Mouse (Mus musculus): ENCODE measurements around the gene Hdgf.
"Not testable (repeated sequence)": the region's sequence is repeated elsewhere in the genome, so short reads cannot be mapped to it uniquely, and the experiment has no call there.

Gene Hdgf

DNA sequence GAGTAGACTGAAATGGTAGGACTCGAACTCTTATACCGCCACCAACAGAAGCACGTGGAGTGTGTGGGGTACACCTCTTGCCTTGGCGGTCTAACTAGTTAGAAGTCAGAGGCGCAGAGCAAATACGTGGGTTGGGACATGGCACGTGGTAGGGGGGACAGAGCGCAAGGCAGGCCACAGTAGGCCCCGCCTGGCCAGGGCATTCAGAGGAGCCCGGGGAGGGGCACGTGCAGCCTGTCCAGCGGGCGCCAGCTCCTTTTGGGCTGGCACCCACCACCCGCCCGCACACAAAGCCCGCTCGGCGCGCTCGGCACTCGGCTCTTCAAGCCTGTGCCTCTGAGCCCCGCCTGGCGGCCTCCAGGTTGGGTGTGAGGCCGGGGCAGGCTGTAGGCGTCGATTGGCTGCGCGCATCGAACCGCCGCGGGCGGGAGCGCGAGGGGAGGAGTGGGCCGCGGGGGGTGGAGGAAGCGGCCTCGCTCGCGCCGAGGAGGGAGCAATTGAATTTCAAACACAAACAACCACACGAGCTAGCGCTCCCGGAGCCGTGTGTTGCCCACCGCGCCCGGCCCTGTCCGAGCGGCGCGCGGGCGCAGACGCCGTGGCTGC, at the start of gene Hdgf:
Gene Hdgf (plus strand): TSS at position 442 of the 606 bp plus-strand sequence.
- peak; percentile 74 for DNase-seq (ENCODE audit: extremely low spot score, low read depth, low spot score)

DNA sequence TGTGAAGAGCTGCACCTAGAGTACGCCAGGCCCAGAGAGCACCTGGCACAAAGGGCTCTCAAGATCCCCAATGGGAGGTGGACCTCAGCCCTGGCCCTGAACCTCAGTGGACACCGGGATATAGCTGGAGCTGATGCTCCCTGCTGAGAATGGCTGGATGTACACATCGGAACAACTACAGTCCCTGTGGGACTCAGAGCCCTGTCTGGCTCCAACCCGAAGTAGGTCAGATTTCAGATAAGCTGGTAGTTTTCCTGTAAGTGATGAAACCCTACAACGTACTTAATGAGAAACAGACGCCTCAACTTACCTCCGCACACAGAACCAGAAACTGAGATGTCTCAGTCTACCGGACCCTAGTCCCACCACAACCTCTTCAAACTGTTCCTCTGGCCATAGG, 48.5 kb upstream of the Hdgf start:
- DNase-seq (ENCODE audit: extremely low spot score, low read depth, low spot score), result no peak

DNA sequence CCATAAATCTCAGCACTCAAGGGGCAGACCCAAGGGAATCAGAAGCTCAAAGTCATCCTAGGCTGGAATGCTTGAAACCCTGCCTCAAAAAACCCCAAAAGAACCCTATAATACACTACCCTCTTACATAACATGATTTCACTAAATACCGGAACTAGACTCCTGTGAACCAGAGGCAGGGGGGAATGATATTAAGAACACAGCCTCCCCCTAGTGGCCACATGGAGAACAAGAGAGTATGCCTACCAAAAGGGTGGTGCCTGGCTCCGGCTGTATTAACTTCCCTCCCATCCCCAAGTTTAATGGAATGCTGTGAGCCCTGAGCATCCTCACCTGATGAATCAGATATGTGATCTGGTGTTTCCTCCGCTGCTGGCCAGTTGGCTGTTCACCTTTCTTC, 46.3 kb upstream of the Hdgf start:
- DNase-seq (ENCODE audit: extremely low spot score, low read depth, low spot score), result peak; percentile 33

DNA sequence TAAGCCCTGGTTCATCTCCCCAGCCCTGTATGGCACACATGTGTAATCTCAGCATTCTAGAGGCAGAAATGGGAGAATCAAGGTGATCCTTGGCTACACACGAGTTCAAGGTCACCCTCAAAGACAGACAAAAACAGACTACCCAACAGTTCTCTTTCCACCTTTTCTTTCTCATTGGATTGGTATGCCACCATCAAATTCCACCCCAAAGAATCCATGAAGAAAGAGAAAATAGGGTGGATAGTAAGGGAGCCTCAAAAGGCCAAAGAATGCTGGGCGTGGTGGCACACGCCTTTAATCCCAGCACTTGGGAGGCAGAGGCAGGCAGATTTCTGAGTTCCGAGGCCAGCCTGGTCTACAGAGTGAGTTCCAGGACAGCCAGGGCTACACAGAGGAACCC, 42.0 kb upstream of the Hdgf start:
- not testable (repeated sequence) for DNase-seq (ENCODE audit: extremely low spot score, low read depth, low spot score)

DNA sequence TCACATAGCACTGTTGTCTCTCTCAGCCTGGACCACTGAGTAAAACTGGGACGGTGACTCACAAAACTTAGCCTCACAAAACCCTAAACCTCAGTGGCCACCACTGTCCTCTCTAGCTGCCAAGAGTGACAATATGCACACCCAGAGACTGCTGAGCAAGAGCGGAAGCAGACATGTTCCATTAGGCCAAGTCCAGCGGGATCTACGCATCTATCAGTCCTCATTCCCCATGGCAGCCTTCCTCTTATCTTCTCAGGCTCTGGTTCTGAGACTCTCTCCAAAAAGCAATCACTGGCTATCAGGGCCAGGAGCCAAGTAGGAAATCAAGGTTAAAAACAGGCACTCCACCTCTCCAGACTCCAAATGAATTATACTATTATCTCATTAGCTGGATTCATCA, 28.4 kb upstream of the Hdgf start:
- DNase-seq (ENCODE audit: extremely low spot score, low read depth, low spot score), result no peak

DNA sequence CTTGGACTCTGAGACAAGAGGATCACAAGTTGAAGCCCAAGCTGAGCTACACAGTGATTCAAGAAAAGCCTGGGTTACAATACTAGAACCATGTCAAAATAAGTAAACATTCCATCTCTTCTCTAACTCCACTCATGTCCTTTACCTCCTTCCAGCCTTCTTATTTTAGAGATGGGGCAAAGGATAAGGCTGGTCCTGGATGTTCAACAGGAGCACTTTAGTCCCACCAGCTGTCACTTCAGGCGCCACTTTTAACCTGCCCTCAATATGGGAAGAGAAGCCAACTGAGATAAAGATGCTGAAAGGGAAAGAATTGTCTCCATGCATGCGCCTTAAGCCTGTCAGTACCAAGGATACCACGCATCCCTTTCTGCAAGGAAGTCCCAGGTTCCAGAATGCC, 21.8 kb upstream of the Hdgf start:
- DNase-seq (ENCODE audit: extremely low spot score, low read depth, low spot score), result no peak

DNA sequence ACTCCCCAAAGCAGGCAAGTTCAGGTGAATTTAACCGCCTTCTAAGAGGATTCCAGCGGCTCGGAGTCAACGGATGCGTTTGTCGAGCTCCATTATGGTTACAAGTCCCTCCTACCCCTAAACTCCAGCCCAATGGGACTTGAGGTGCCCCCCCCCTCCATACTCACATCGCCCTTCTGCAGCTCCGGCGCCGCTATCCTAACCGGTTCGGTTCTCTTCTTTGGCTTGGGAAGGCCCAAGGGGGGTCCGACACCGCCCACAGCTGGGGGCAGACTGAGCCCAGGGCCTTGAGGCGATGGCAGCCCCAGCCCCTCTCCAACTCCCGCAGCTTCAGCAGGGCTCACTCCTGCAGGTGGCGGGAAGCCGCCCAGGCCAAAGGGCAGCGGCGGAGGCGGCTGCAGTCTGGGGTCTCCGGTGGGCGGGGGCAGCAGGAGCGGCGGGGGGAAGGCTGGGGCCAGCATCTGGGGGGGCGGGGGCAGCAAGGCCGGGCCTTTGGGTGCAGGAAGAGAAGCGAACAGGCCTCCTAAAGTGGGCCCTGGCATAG, 21.3 kb upstream of the Hdgf start:
- DNase-seq (ENCODE audit: extremely low spot score, low read depth, low spot score), result no peak

DNA sequence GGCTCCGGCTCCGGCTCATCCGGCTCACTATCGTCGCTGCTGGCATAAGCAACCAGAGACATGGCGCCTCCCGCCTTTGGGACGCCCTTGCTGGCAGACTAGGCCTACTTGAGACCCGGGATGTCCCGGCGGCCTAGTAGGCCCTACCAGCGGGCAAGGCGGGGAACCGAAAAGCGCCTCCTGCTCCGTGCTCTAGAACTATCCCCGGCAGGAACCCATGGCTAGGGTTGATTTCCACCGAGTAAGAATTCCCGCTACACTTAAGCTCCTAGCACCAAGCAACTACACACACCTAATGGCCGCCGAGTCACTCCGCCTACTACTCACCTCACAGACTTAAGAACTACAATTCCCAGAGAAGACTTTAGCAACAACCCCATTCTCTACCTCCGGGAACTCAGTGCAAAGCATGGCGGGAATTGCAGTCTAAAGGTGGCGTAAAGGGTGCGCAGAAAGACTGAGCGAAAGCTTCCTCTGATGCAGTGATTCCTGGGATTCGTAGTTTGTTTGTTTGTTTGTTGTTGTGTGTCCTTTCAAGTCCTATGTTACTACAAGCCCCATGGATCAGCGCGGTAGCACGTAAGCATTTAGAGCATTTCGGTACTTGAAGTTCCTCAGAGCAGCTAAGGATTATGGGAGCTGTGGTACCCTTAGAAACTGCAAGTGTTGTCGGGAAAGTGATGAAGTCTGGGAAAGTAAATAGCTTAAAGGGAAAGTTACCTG, 20.7 kb upstream of the Hdgf start, which contains the start of gene Prcc:
Gene Prcc (minus strand): TSS at position 328 of the 723 bp plus-strand sequence.
- peak; percentile 99 for DNase-seq (ENCODE audit: extremely low spot score, low read depth, low spot score)

DNA sequence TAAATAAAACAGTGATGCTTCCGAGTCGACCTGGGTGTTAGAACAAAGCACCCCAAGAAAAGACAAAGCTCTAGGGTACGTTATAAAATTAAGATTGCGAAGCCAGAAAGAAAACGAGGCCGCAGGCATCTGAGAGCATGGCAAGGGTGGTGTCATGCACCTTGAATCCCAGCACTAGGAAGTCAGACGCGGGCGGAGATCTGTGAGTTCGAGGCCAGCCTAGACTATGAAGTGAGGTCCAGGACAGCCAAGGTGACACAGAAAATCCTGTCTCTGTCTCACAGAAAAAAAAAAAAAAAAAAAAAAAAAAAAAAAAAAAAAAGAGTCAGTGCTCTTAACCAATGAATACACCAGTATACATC, 20.1 kb upstream of the Hdgf start:
- no peak for DNase-seq (ENCODE audit: extremely low spot score, low read depth, low spot score)

DNA sequence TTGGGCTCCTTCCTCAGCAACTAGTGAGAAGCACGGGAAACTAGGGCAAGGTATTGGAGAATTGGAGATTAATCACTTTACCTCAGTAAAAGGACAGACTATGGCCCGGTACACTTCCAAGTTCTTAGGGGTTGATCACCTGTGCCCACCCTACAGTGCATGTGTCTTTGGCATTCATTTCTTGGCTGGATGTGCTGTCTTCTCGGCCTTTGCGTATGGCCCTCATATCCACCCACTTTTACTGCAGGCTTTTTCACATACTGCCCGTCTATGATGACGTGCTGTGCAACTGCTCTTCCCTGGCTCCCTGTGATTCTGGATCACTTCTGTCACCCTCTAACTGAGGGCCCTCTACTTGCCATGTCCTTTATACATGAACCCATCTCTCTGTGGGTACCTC, 19.7 kb upstream of the Hdgf start:
- no peak for DNase-seq (ENCODE audit: extremely low spot score, low read depth, low spot score)

DNA sequence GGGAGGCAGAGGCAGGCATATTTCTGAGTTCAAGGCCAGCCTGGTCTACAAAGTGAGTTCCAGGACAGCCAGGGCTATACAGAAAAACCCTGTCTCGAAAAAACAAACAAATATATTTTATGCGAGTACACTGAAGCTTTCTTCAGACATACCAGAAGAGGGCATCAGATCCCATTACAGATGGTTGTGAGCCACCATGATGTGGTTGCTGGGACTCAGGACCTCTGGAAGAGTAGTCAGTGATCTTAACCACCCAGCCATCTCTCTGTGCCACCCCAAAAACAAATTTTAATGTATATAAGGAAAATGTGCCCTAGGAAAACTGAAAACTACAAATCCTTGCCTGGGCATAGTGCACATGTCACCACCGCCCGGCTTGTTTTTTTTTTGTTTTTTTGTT, 18.7 kb upstream of the Hdgf start:
- DNase-seq (ENCODE audit: extremely low spot score, low read depth, low spot score), result not testable (repeated sequence)

DNA sequence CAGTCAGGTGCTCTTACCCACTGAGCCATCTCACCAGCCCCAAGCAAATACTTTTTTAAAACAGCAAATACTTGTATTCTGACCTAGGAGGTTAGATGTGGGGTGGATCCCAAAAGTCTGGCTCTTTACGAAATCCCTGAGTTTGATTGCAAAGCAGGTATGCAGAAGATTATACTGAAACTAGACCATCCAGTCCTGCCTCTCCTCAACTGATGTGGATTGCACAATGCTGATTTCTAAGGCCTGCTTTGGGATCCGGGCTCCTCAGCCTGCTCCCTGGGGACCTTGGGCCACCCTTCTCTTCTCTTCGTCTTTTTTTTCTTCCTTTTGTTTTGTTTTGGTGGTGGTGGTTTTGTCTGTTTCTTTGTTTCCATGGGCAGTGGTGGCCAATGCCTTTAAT, 14.6 kb upstream of the Hdgf start:
- DNase-seq (ENCODE audit: extremely low spot score, low read depth, low spot score), result no peak

DNA sequence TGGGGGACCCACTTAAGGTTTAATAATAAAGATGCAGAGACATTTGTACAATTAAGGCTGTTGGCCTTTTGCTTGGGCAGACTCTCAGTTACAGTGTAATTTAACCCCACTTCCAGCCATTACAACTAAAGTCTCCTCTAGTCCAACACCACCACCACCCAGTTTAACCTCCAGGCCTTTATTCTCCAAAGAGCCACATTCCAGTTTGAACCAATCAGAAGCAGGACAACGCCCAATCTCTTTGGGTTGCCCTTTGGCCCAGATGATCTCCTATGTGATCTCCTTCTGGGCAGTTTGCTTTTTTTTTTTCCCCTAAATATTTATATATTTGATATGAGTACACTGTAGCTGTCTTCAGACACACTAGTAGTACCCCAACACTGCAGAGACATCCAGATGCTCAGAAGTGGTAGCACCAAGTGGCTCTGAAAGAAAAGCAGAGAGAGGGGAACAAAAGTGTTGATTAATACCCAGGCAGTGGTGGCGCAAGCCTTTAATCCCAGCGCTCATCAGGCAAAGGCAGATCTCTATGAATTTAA, 12.7 kb upstream of the Hdgf start:
- DNase-seq (ENCODE audit: extremely low spot score, low read depth, low spot score), result no peak

DNA sequence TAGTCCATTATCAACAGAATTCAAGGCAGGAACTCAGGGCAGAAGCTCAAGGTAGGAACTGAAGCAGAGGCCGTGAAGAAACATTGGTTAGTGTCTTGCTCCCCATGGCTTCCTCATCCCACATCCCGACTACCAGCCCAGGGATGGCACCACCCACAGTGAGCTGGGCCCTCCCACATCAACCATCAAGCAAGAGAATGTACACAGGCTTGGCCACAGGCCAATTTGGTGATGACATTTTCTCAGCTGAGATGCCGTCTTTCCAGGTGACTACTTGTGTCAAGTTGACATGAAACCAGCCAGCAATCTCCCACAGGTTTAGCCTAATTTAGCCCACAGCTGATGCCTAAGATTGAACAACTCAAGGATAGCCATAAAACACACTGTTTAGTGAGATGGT, 6.9 kb upstream of the Hdgf start:
- no peak for DNase-seq (ENCODE audit: extremely low spot score, low read depth, low spot score)

DNA sequence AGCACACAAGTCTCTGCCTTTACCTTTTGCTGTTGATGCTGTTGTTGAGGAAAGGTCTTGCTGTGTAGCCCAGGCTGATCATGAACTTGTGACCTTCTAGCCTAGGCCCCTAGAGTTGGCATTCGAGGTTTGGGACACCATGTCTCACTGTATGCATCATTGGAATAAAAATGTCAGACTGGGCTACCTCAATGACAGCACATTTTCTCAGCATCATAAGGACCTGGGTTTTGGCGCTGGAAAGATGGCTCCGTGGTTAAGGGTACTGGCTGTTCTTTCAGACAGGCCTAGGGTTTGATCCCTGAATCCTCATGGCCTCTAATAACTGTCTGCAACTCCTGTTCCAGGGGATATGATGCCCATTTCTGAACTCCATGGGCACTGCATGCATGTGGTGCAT, 6.3 kb upstream of the Hdgf start:
- DNase-seq (ENCODE audit: extremely low spot score, low read depth, low spot score), result no peak

DNA sequence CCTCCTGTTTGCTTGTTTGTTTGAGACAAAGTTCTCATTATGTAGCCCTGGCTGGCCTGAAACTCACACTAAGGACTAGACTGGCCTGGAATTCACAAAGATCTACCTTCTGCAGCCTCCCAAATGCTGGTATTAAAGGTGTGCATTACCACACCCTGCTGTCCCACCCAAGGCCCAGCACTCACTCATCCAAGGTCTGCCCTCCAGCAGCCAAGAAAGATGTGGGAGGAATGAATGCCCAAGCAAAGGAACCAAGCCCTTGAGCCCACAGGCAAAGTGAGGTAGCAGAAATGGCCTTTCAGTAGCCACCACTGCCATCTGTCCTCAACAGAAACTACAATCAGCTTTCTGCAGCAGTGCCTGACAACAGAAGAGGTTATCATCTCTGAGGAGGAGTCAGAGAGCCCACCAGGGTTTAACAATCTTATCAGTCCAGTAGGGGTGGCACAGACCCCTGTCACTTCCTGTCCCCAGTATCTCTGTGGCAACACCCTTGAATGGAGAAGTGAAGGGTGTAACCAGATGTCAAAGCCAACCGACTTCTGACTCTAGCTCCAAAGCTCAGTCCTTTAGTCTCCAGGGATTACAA, 5.0 kb upstream of the Hdgf start:
- no peak for DNase-seq (ENCODE audit: extremely low spot score, low read depth, low spot score)

DNA sequence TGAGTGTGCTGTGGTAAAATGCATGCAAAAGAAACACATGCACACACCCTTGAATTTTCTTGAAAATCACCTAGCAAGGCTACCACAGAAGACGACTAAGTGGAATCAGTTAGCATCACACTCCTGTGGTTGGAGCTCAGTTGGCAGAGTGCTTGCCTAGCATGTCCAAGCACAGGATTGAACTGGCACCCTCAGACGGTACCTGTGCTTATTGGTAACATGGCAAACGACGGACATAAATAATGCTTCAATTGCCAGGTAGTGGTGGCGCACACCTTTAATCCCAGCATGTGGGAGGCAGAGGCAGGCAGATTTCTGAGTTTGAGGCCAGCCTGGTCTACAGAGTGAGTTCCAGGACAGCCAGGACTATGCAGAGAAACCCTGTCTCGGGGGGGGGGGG, 4.2 kb upstream of the Hdgf start:
- DNase-seq (ENCODE audit: extremely low spot score, low read depth, low spot score), result not testable (repeated sequence)

DNA sequence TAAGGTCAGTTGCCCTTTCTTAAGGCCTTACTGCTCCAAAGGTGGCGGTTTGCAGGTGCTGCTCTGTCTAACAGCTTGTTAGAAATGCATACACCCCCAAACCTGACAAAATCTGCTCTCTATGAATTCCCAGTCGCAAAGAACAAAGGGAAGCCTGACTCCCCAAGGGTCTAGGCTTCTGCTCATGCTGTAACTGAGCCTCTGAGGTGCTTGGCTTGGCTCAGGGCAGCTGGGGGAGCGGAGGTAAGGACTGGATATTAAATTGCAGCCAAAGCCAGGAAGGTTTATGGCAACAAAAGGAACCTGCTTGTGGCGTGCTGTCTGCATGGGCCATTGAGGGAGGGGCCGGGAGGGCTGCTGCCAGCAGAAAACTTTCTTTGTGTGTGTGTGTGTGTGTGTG, 2.3 kb upstream of the Hdgf start:
- no peak for DNase-seq (ENCODE audit: extremely low spot score, low read depth, low spot score)

DNA sequence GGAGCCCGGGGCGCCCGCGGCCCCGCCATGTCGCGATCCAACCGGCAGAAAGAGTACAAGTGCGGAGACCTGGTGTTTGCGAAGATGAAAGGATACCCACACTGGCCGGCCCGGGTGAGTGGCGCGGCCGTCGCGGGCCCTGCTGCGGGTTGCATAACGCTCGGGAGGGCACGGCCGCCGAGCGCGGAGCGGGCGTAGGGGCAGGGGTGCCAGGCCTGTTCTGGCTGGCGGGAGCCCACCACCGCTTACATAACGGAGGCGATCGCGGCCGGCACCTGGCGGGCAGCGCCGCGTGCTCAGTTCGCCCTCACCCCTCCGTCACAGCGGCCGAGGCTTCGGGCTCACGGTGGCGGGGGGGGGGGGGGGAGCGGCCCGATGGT, 470 bp downstream of the Hdgf start:
- DNase-seq (ENCODE audit: extremely low spot score, low read depth, low spot score), result no peak

DNA sequence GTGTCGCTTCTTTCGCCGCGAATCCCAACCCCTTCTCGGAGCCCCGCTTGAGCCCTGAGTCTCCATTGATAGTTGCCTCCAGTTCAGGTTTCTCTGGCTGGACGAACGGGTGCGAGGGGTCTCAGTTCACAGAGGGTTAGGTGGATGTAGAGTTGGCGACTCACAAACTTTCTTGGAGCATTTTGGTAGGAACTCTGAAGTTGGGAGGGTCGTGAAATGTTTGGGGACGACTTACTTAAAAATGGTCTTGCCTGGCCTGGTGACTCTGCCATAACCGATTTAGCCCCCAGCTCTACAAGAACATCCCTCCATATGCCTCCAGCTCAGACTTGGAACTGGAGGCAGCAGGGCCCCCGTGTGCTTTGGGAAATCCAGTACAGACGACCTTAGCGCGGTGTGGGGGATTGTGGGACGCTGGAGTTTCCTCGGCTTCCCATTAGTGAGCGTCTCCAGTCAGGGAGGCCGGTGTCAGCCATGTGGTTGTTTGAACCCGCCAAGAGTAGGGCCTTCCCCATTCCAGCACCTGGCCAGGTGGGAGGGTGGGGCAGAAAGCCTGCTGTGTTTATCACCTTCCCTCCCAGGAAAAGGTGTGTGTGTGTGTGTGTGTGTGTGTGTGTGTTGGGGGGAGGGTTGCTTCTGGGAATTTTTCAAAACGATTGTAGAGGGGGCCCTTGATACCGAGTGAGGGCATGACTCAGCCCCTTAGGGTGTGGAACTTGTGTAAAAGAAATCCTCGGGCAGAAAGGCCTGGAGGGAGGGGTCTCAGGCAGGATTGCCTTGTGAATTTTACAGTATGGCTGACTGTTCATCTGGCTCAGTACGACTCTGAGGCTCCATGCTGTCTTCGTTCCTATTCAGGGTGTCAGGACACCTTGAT, 1.1 kb downstream of the Hdgf start:
- DNase-seq (ENCODE audit: extremely low spot score, low read depth, low spot score), result no peak

DNA sequence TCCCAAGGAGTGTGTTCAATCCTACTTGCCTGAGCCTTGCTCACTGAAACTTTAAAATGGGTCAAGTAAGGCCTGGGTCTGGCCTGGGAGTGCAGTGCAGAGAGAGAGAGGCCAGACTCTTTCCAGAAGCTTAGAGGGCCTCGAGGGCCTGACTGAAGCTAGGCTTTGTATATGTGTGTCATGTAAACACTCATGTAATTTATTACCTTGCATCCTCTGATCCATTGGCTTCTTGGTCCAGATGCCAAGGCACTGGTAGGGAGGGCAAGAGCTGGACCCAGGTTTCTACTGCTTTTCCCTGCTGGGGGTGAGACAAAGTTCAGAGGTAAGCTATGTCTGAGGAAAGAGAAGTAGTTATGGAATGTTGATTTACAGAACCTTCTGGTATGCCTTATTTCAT, 1.8 kb downstream of the Hdgf start:
- no peak for DNase-seq (ENCODE audit: extremely low spot score, low read depth, low spot score)
